Mouse (Mus musculus) kidney, embryonic 15.5 days (tissue): ENCODE results near the gene Snta1. TPM values are rescaled to one million over a fixed set of nuclear protein-coding genes. Genes with fewer than 3 reads are reported as not detected.
"Not testable (repeated sequence)": the region's sequence is repeated elsewhere in the genome, so short reads cannot be mapped to it uniquely, and the experiment has no call there.

ENCODE experiments used
- ATAC-seq: fragments of 200-750 bp; cut with Nextera tagmentation; replicated peaks from 2 replicates; pipeline ENCODE4 v1.8.0; 2017; ENCODE audit warnings: moderate TSS enrichment; ENCODE audit not compliant: low FRiP score
- H3K27ac ChIP-seq: fragments of 300-500 bp; sonication (generic); 2 replicates; pipeline ENCODE4 v1.5.1; 2015; ENCODE audit warnings: mild to moderate bottlenecking, inconsistent platforms
- H3K27me3 ChIP-seq: fragments of 300-500 bp; sonication (generic); 2 replicates; pipeline ENCODE4 v1.6.1; 2015; ENCODE audit warnings: inconsistent platforms
- H3K36me3 ChIP-seq: fragments of 300-500 bp; sonication (generic); 2 replicates; pipeline ENCODE4 v1.6.1; 2015; ENCODE audit warnings: inconsistent platforms
- H3K4me1 ChIP-seq: fragments of 300-500 bp; sonication (generic); 2 replicates; pipeline ENCODE4 v1.6.1; 2015; ENCODE audit warnings: inconsistent platforms
- H3K4me2 ChIP-seq: fragments of 300-500 bp; sonication (generic); 2 replicates; pipeline ENCODE4 v1.6.1; 2015; ENCODE audit warnings: moderate library complexity, mild to moderate bottlenecking, inconsistent platforms
- H3K4me3 ChIP-seq: fragments of 300-500 bp; sonication (generic); replicated peaks from 2 replicates; pipeline ENCODE4 v1.5.1; 2015; ENCODE audit warnings: mild to moderate bottlenecking, inconsistent platforms
- H3K9ac ChIP-seq: fragments of 300-500 bp; sonication (generic); 2 replicates; pipeline ENCODE4 v1.6.1; 2015; ENCODE audit warnings: mild to moderate bottlenecking, inconsistent platforms
- H3K9me3 ChIP-seq: fragments of 300-500 bp; sonication (generic); replicated peaks from 2 replicates; pipeline ENCODE4 v1.6.1; 2016; ENCODE audit warnings: inconsistent platforms
- WGBS: fragments of 180-500 bp; shearing (Covaris S2); methylation state at CpG from one replicate; pipeline ENCODE4 v1.1.7; 2015; ENCODE audit warnings: mixed read lengths; 5-methylcytosine and 5-hydroxymethylcytosine counted together
- polyA plus RNA-seq: library from polyadenylated mRNA; unstranded; fragments of >200 nt; fragmentation: Nextera tagmentation; extraction: Ambion mirVana; gene quantifications from 2 replicates; pipeline ENCODE4 v1.2.1, GENCODE M21; 2015

The Snta1 gene
- polyA plus RNA-seq, 1 experiment from 2014 or later = 12.0 TPM

DNA sequence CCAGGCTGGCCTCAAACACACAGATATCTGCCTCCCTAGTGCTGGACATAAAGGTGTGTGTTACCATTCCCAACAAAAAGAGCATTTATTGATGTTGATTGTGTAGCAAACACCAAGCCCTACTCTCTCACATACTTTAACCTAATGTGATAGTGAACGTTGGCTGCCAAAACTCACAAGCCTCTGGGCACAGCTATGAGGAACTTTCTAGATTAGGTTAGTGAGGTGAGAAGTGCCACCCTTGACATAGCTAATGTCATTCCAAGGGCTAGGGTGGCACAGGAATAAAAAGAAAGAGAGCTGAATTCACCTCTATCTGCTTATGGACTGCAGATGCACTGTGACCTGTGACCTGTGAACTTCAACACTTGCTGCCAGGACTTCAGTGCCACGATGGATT, 11.4 kb downstream of the Snta1 start:
- 74% methylated on average over 2 of the region's 2 CpGs for WGBS
- ATAC-seq = no peak
- Histone ChIP-seq H3K27ac (no peak overlapping the region), H3K4me1 (no peaks in the 10 kb centered on the region), H3K4me3 (no peak overlapping the region), H3K27me3 (no peaks in the 10 kb centered on the region), H3K4me2 (no peak overlapping the region), H3K9ac (no peak overlapping the region), H3K9me3 (no peaks in the 10 kb centered on the region), H3K36me3 (no peaks in the 10 kb centered on the region)

DNA sequence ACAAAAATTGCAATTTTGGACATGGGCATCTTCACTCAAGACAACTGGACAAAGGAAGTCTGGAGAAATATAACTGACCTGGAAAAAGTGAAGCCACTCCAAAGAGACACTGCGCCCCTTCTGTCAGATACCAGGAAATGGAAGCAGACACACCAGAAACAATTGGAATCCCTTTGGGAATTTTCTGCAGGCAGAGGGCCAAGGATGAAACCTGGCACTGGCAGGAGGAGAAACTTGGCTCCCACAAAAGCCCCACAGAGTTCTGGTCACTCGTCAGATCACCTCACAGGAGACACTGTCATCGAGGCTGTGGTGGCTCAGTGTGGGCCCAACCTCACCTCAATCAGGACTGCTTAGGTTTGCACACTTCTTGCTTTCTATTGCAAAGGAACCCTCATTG, 13.3 kb downstream of the Snta1 start:
- H3K4me3 ChIP-seq = no peak overlapping the region
- WGBS = 85% methylated on average over 3 of the region's 3 CpGs

DNA sequence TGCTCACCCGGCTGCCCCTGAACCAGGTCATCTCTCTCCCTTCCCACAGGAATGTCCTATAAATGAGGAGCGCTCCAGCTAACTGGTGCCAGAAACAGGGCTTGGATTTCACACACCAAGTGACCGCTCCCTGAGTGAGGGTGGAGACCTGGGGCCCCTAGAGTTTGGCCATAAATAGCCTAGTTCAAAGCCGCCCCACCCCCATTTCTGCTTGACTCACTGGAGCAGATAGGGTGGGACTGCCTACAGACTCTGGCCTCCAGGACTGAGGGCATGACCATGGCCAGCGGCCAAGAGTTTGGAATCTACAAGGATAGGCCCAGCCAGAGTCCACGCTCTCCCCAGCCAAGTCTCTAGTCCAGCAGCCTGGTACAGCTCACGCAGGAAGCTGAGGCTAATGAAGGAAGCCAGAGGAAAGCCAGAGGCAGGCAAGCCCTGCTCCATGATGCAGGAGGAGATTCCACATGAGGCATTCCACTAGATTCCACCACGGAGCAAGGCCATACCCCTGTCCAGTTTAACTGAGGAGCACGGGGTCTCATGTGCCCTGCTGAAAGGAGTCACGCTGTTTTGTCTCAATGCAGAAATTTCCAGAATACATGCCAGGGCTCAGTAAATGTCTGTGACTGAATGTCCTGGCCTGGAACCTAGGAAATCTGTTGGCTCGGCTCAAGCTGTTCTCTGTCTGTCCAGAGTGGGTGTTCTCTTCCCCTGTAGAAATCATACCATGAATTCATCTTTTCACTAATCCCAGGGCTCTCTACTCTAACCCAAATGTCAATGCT, 17.5 kb downstream of the Snta1 start:
- 42% methylated on average over 11 of the region's 11 CpGs for WGBS
- ATAC-seq = peak; percentile 90
- Histone ChIP-seq H3K27me3 (no peaks in the 10 kb centered on the region), H3K9ac (no peak overlapping the region), H3K4me3 (no peak overlapping the region), H3K4me2 (no peak overlapping the region), H3K9me3 (no peaks in the 10 kb centered on the region), H3K36me3 (no peaks in the 10 kb centered on the region), H3K27ac (peak overlapping the region; percentile 80), H3K4me1 (peaks cover 16% of the 10 kb centered on the region)

More for the DNA sequence above, 13.3 kb downstream of the Snta1 start:
- Histone ChIP-seq H3K9ac (no peak overlapping the region), H3K36me3 (no peaks in the 10 kb centered on the region), H3K4me1 (peaks cover 13% of the 10 kb centered on the region), H3K9me3 (no peaks in the 10 kb centered on the region), H3K27ac (no peak overlapping the region), H3K4me2 (no peak overlapping the region), H3K27me3 (no peaks in the 10 kb centered on the region)
- ATAC-seq = no peak

DNA sequence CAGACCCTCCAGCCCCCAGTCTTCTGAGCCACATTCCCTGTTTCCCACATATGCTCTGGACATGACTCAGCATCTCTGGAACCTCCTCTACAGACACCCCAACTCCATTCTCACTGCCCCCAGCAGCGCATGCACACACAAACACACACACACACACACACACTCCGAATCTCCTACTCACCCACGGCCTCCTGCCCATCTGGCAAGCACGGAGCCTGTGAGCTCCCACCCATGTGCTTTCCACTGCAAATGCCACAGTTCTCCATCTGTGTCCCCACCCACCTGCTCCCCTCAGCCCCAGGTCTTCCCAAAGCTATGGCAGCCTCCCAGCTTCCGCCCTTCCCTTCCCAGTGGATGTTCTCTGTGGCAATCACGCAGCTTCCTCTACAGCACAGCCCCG, 28.8 kb downstream of the Snta1 start:
- no peak for ATAC-seq
- H3K36me3 ChIP-seq = no peaks in the 10 kb centered on the region
- H3K9me3 ChIP-seq = no peaks in the 10 kb centered on the region
- H3K27me3 ChIP-seq = no peaks in the 10 kb centered on the region
- WGBS = 84% methylated on average over 7 of the region's 7 CpGs
- H3K9ac ChIP-seq = no peak overlapping the region
- no peak overlapping the region for H3K27ac ChIP-seq
- no peaks in the 10 kb centered on the region for H3K4me1 ChIP-seq
- no peak overlapping the region for H3K4me3 ChIP-seq
- no peak overlapping the region for H3K4me2 ChIP-seq

DNA sequence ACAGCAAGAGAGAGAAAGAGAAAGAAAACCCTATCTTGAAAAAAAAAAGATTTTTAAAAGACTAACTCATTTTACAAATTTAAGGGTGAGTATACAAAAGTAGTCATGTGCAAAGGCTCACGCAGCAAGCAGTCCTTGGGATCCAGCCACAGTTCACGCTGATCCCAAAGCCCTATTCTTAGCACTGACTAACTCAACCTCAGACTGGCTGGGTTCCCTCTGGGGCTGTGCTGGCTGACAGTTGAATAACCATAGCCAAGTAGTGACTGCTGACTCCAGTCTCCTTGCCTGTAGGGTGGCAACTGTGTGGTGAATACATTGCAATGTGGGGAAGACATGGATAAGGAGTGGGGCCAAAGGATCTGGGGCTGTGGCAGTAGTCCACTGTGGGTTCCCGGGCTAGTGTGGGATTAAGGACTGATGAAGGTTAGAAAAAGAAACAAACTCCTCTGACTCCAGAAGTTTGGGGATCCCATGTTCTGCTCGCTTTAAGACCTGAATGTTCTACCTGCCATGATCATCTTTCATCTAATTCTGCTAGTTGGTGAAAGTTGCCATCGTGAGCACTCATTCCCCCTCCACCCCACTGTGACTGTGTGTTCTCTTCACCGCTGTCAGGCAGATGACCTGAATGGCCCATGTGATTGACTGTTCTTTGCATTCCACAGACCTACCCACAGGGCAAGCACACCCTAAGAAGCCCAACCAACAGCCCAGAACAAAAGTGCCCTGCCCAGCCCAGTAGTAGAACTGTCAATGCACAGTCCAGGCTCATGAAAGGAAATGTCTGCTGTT, 32.9 kb downstream of the Snta1 start:
- 81% methylated on average over 6 of the region's 6 CpGs for WGBS

DNA sequence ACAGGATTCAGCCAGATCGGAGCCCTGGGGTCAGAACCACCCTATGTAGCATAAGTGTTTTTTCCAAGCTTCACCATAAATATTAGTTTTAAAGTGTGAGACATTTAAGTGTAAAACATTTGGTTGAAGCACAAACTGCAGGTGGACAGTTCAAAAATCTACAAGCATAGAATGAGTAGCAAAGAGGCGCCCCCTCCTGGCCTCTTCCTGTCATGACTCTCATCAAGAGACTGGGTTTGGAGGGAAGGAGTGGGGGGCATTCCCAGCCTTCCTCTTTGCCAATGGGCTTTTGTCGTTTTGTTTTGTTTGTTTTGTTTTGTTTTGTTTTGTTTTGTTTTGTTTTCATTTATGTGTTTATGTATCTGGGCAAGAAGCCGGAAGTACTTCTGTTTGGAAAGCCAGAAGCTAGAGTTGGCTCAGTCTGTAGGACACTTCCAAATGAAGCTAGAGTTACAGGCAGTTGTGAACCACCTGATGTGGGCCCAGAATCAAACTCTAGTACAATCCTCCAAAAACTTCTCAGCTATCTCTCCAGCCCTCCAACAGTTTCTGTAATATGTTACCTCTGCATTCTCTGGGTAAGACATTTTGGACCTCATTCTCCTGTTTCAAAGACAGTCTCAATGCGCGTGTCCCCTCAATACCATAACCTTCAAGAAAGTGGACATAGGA, 33.8 kb downstream of the Snta1 start:
- no peak for ATAC-seq

More for the DNA sequence above, 32.9 kb downstream of the Snta1 start:
- no peak overlapping the region for H3K4me3 ChIP-seq
- H3K27ac ChIP-seq = no peak overlapping the region
- no peaks in the 10 kb centered on the region for H3K9me3 ChIP-seq
- no peak overlapping the region for H3K9ac ChIP-seq
- H3K4me1 ChIP-seq = peaks cover 9% of the 10 kb centered on the region
- no peak for ATAC-seq
- H3K27me3 ChIP-seq = no peaks in the 10 kb centered on the region
- no peak overlapping the region for H3K4me2 ChIP-seq
- 0 out of 2 replicates have a peak, but pooled peaks cover 3% of the 10 kb centered on the region for H3K36me3 ChIP-seq

DNA sequence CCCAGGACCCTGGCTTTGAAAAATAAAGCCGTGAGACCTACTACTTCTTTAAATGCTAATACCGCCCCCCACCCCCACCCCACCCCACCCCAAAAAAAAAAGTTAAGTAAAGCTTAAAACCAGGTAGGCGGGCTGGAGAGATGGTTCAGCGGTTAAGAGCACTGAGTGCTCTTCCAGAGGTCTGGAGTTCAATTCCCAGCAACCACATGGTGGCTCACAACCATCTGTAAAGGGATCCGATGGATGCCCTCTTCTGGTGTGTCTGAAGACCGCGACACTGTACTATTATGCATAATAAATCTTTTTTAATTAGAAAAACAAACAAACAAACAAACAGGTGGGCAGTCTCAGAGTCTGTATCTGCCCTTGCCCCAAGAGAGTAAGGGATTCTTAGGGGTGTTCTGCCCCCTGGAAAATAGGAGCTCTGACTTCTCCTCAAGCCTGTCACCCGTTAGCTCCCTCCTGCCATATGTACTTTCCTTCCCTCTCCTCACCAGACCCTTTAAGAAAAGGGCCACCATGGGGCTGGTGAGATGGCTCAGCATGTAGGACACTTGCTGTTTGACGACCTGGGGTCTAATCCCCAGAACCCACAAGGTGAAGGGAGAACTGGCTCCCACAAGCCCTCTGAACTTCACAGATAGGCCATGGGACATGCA, 34.9 kb downstream of the Snta1 start, which contains the start of gene Cdk5rap1:
Gene Cdk5rap1, minus strand, starts transcription at position 169 of the 659 bp plus-strand sequence.
- Histone ChIP-seq H3K36me3 (peaks cover 20% of the 10 kb centered on the region), H3K27ac (peak within 1 kb of the TSS; percentile 95), H3K4me3 (peak within 1 kb of the TSS; percentile 80), H3K4me1 (peaks cover 9% of the 10 kb centered on the region), H3K4me2 (peak within 1 kb of the TSS; percentile 75), H3K27me3 (no peaks in the 10 kb centered on the region), H3K9me3 (no peaks in the 10 kb centered on the region), H3K9ac (peak within 1 kb of the TSS; percentile 95)
- peak; percentile 58 for ATAC-seq
- 12% methylated on average over 9 of the region's 9 CpGs for WGBS

More for the DNA sequence above, 33.8 kb downstream of the Snta1 start:
- H3K9ac ChIP-seq = no peak overlapping the region
- 55% methylated on average over 6 of the region's 6 CpGs for WGBS
- H3K9me3 ChIP-seq = no peaks in the 10 kb centered on the region
- no peak overlapping the region for H3K4me3 ChIP-seq
- H3K4me1 ChIP-seq = peaks cover 9% of the 10 kb centered on the region
- H3K36me3 ChIP-seq = peaks cover 9% of the 10 kb centered on the region; the same call in 1 of the 2 replicates
- no peak overlapping the region for H3K4me2 ChIP-seq
- H3K27ac ChIP-seq = no peak overlapping the region
- H3K27me3 ChIP-seq = no peaks in the 10 kb centered on the region

DNA sequence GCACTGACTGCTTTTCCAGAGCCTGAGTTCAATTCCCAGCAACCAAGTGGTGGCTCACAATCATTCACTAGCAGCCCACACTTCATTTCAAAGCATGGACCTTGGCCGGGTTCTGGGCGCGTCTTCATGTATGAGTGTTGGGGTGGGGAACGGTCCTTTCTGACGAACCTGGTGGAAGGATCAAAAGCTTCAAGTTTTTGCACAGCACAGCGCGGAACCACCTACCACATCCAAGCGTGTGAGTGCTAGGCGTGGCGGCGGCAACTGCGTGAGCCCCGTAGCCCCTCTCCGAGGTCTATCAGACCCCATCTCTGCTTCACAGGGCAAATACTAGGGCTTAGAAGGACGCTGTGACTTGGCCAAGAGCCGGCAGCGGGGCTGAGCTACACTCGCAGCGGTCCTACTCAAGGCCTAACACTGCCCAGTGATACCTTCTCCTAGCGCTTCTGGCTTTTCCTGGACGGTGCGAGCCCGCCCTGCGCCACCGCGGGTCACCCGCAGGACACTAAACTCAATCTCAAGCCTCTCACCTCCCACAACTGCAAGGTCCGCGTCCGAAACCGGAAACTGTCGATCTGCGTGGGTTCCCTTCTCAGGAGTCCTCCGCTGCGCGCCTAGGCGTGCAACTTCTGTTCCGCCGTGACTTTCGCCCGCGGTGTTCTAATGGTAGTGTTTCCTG, 35.6 kb downstream of the Snta1 start:
- peak overlapping the region; percentile 75 for H3K4me2 ChIP-seq
- H3K4me1 ChIP-seq = peaks cover 9% of the 10 kb centered on the region
- under 1% methylated on average over 42 of the region's 42 CpGs for WGBS
- H3K27ac ChIP-seq = peak overlapping the region; percentile 95
- H3K9ac ChIP-seq = peak overlapping the region; percentile 95
- no peaks in the 10 kb centered on the region for H3K9me3 ChIP-seq
- peaks cover 27% of the 10 kb centered on the region for H3K36me3 ChIP-seq
- H3K27me3 ChIP-seq = no peaks in the 10 kb centered on the region
- H3K4me3 ChIP-seq = peak overlapping the region; percentile 80
- peak; percentile 89 for ATAC-seq

DNA sequence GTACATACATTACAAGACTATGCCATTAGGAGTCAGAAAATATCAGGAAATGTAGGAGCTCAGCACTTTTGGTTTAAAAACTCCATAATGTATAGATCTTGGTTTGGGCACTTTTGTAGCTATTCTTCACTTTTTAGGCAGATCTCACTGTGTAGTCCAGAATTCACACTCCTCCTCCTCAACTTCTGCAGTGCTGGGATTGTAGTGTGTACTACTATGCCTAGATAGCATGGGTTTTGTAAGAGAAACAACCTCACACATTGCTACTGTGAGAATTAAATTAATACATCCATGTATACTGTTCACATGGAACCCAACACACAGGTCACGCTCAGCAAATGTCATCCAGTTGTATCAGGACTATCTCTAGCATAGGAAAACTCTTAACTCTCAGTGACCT, 40.4 kb downstream of the Snta1 start:
- no peak overlapping the region for H3K27ac ChIP-seq
- peaks cover 67% of the 10 kb centered on the region for H3K36me3 ChIP-seq
- ATAC-seq = no peak
- no peak overlapping the region for H3K9ac ChIP-seq
- no peak overlapping the region for H3K4me2 ChIP-seq
- H3K27me3 ChIP-seq = no peaks in the 10 kb centered on the region
- WGBS = 88% methylated on average over 1 of the region's 1 CpGs
- H3K4me3 ChIP-seq = no peak overlapping the region
- H3K4me1 ChIP-seq = peaks cover 4% of the 10 kb centered on the region; the same call in 1 of the 2 replicates
- no peaks in the 10 kb centered on the region for H3K9me3 ChIP-seq

DNA sequence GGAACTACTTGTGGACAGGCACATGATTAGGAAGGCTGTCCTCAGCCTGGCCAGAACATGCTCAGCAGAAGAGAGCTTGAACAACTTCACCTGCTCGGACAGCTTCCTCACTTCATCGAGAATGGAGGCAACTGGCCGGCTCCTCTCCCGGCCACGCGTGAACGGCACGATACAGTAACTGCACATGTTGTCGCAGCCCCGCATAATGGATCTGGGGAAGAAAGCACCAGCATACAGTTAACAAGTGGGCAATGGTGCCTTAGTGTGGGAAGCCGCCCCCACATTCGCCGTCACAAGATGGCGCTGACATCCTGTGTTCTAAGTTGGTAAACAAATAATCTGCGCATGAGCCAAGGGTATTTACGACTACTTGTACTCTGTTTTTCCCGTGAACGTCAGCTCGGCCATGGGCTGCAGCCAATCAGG, 53.9 kb downstream of the Snta1 start:
- ATAC-seq, H3K4me1 ChIP-seq, H3K27me3 ChIP-seq, H3K9me3 ChIP-seq: not testable (repeated sequence)
- H3K4me3 ChIP-seq = peak overlapping the region; percentile 43
- WGBS = 77% methylated on average over 16 of the region's 19 CpGs
- H3K27ac ChIP-seq = peak overlapping the region; percentile 74
- H3K4me2 ChIP-seq = peak overlapping the region; percentile 47
- H3K36me3 ChIP-seq = peaks cover 33% of the 10 kb centered on the region
- H3K9ac ChIP-seq = peak overlapping the region; percentile 35; the same call in 1 of the 2 replicates

DNA sequence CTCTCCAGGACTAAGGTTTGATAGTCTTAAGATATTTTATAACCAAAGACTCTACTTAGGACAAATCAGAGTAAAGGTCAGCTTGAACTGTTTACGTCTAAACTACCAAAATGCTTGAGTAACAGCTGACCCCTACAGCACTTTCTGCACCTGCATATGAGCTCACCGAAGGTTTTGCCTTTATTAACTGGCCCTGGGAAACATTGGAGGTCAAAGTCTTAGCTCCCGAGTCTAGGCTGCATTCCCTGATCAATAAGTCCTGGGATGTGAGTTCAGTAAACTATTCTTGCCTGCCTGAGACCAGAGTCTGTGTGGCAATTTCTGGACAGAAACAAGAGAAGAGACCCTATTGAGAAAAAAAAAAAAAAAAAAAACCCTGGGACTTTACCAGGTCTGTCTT, 59.7 kb downstream of the Snta1 start:
- peaks cover 68% of the 10 kb centered on the region for H3K36me3 ChIP-seq
- H3K9me3 ChIP-seq = no peaks in the 10 kb centered on the region
- no peak overlapping the region for H3K4me2 ChIP-seq
- H3K27me3 ChIP-seq = no peaks in the 10 kb centered on the region
- 80% methylated on average over 3 of the region's 3 CpGs for WGBS
- no peaks in the 10 kb centered on the region for H3K4me1 ChIP-seq
- no peak overlapping the region for H3K4me3 ChIP-seq
- no peak overlapping the region for H3K27ac ChIP-seq
- no peak for ATAC-seq
- H3K9ac ChIP-seq = no peak overlapping the region
